Mouse (Mus musculus): Measurements from ENCODE around the gene Cdip1. TPM values are rescaled to one million over a fixed set of nuclear protein-coding genes. Genes with fewer than 3 reads are reported as not detected.

Cdip1 gene
- total and polyA plus RNA-seq, 3 experiments: 58.4 to 94.3 (median 65.6) TPM

DNA sequence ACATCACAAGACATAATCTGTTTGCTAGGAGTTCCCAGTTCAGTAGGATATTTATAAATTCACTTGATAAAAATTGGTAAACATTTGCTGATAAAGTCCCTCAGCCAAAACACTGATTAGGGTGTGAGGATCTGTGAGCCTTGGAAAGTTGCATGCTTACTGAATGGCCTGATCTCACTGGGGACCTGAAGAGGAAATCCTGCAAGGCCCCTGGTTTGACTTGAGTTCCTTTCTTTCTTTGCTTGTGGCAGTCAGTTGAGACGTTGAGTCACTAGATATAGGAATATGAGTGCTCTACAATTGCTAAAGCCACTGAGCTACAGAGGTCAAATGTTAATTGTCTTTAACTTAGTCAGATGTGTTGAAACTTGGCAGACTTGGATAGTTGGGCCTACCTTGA is 62.1 kb downstream of the Cdip1 start:
- H3K4me1 ChIP-seq (ENCODE audit: control insufficient read depth, insufficient read depth, low read length): peaks cover 9% of the 10 kb centered on the region
- intact Hi-C loops (cut with DNase I): loop anchor here (2.0 kb wide), 1 partner anchor 61 kb away; no protein-coding TSS in a partner anchor
- no peaks in the 10 kb centered on the region for H3K27me3 ChIP-seq (ENCODE audit: control insufficient read depth, insufficient read depth, low read length)
- peaks cover 28% of the 10 kb centered on the region for H3K36me3 ChIP-seq (ENCODE audit: control insufficient read depth, insufficient read depth, low read length)
- H3K79me2 ChIP-seq (replicated peaks; ENCODE audit: control insufficient read depth, insufficient read depth, low read length): peaks cover 4% of the 10 kb centered on the region; the same call in 1 of the 2 replicates
- H3K9ac ChIP-seq (ENCODE audit: low read depth, low read length): no peak overlapping the region; the same call in 1 of the 2 replicates
- WGBS: 0% methylated on average over 1 of the region's 1 CpGs
- peak overlapping the region; percentile 98 for H3K27ac ChIP-seq
- H3K4me3 ChIP-seq: peak overlapping the region; percentile 8; the same call in 1 of the 2 replicates
- no peak for TF ChIP-seq EP300 (IDR thresholded peaks at IDR 0.05; ENCODE audit: insufficient read depth, low read depth, low read length)
- no peak for TF ChIP-seq CTCF (IDR thresholded peaks at IDR 0.05)
- TF ChIP-seq POLR2A (IDR thresholded peaks at IDR 0.05; ENCODE audit: insufficient read depth, low read depth, low read length): no peak
- DNase-seq: peak; percentile 18 to 20

DNA sequence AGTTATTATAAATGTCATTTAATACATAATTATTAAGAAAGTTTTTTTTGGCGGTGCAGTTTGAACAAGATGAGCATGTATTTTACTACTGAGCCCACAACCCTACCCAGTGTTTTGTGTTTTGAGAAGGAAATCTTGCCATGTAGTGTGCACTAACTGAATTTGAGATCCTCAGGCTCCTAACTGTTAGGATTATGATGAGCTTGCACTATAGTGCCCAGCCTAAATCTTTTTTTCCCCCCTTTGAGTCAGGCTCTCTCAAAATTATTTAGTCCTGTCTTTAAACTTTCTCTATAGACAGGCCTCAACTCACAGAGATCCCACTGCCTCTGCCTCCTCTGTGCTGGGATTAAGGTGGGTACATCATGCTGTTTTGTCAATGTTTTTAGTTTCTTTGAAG is 62.6 kb downstream of the Cdip1 start:
- intact Hi-C loops (cut with DNase I): loop anchor here (2.0 kb wide), 1 partner anchor 61 kb away; no protein-coding TSS in a partner anchor
- Histone ChIP-seq H3K27me3 (ENCODE audit: control insufficient read depth, insufficient read depth, low read length) (no peaks in the 10 kb centered on the region), H3K79me2 (replicated peaks; ENCODE audit: control insufficient read depth, insufficient read depth, low read length) (peaks cover 4% of the 10 kb centered on the region; the same call in 1 of the 2 replicates), H3K36me3 (ENCODE audit: control insufficient read depth, insufficient read depth, low read length) (peaks cover 26% of the 10 kb centered on the region), H3K27ac (peak overlapping the region; percentile 98), H3K4me1 (ENCODE audit: control insufficient read depth, insufficient read depth, low read length) (peaks cover 10% of the 10 kb centered on the region), H3K9ac (ENCODE audit: low read depth, low read length) (no peak overlapping the region), H3K4me3 (peak overlapping the region; percentile 91)
- DNase-seq: peak in 1 of 2 experiments; percentile 6
- no peak for TF ChIP-seq POLR2A (IDR thresholded peaks at IDR 0.05; ENCODE audit: insufficient read depth, low read depth, low read length)
- TF ChIP-seq EP300 (IDR thresholded peaks at IDR 0.05; ENCODE audit: insufficient read depth, low read depth, low read length): no peak
- WGBS: 67% methylated on average over 1 of the region's 1 CpGs

DNA sequence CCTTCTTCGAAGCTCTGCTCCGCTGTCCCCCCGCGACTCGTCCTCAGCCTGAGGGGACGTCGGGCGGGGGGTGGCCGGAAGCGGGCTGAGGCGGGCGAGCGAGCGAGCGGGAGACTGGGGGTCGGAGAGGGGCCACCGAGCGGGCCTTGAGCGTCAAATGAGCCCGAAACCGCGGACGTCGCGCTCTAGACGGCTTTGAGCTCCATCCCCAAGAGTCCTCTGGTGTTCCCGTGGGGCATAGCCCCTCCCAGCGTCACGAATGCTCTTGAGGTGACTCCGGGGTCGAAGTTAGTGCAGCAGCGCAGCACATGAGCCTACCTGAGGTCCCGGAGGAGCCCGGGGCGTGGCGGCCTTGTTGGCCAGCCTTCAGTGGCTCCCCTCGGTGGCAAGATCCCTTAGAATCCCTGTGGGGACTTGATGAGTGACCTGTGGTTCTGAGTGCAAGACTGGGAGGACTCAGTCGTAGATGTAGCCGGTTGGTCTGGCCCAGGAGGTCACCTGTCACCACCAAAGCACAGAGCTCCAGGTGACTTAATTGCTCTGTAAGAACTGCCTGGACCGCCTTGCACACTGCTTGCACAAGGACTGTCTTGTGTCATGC is 63.5 kb downstream of the Cdip1 start:
- peak overlapping the region; percentile 91 for H3K4me3 ChIP-seq
- peak overlapping the region; percentile 90 for H3K9ac ChIP-seq (ENCODE audit: low read depth, low read length)
- peaks cover 24% of the 10 kb centered on the region for H3K36me3 ChIP-seq (ENCODE audit: control insufficient read depth, insufficient read depth, low read length)
- TF ChIP-seq POLR2A (IDR thresholded peaks at IDR 0.05; ENCODE audit: insufficient read depth, low read depth, low read length) (no peak), EP300 (IDR thresholded peaks at IDR 0.05; ENCODE audit: insufficient read depth, low read depth, low read length) (no peak)
- peaks cover 3% of the 10 kb centered on the region; the same call in 1 of the 2 replicates for H3K79me2 ChIP-seq (replicated peaks; ENCODE audit: control insufficient read depth, insufficient read depth, low read length)
- no peaks in the 10 kb centered on the region for H3K27me3 ChIP-seq (ENCODE audit: control insufficient read depth, insufficient read depth, low read length)
- no peak for DNase-seq
- peak overlapping the region; percentile 98 for H3K27ac ChIP-seq
- H3K4me1 ChIP-seq (ENCODE audit: control insufficient read depth, insufficient read depth, low read length): peaks cover 9% of the 10 kb centered on the region
- intact Hi-C loops (cut with DNase I): loop anchor here (2.0 kb wide), 1 partner anchor 62 kb away; no protein-coding TSS in a partner anchor
- WGBS: 1% methylated on average over 39 of the region's 40 CpGs

DNA sequence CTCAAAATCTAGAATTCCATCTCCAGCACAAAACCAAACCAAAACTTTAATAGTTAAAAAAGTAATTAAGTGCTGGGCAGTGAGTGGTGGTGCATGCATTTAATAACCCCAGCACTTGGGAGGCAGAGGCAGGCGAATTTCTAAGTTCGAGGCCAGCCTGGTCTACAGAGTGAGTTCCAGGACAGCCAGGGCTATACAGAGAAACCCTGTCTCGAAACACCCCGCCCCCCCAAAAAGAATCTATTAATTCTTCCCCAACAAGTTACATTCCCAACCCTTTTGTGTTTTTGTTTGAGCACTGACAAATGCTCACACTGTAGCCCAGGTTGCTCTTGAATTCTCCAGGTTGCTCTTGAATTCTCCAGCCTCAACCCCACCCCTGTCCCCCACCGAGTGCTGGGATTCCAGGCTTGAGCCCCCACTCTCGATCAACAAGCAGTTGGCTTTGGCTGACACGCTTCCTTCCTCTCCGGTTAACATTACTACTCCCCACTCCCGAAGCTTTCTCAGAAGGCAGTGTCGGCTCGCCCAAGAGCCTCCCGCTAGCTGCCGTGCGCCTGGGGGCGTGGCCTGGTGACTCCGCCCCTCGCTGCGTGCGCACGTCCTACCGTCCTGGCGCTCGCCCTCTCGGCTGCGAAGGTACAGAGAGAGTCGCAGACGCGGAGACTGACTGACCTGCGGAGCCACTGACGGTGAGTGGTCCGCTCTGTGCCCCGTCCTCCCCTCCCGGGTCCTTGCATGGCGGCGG is 64.1 kb downstream of the Cdip1 start, which contains the start of gene Hmox2:
TSS of gene Hmox2 (plus strand) at position 582 of the 748 bp plus-strand sequence.
- peak within 1 kb of the TSS; percentile 98 for H3K27ac ChIP-seq
- DNase-seq: peak; percentile 97 to 99
- intact Hi-C loops (cut with DNase I): loop anchor here (2.0 kb wide), 1 partner anchor 63 kb away; no protein-coding TSS in a partner anchor
- peaks cover 7% of the 10 kb centered on the region for H3K4me1 ChIP-seq (ENCODE audit: control insufficient read depth, insufficient read depth, low read length)
- peak within 1 kb of the TSS; percentile 90 for H3K9ac ChIP-seq (ENCODE audit: low read depth, low read length)
- H3K36me3 ChIP-seq (ENCODE audit: control insufficient read depth, insufficient read depth, low read length): peaks cover 20% of the 10 kb centered on the region
- peaks cover 3% of the 10 kb centered on the region; the same call in 1 of the 2 replicates for H3K79me2 ChIP-seq (replicated peaks; ENCODE audit: control insufficient read depth, insufficient read depth, low read length)
- H3K4me3 ChIP-seq: peak within 1 kb of the TSS; percentile 91
- H3K27me3 ChIP-seq (ENCODE audit: control insufficient read depth, insufficient read depth, low read length): no peaks in the 10 kb centered on the region
- 5% methylated on average over 35 of the region's 35 CpGs for WGBS
- TF ChIP-seq CTCF (IDR thresholded peaks at IDR 0.05) (no peak), POLR2A (IDR thresholded peaks at IDR 0.05; ENCODE audit: insufficient read depth, low read depth, low read length) (peak; percentile 97), EP300 (IDR thresholded peaks at IDR 0.05; ENCODE audit: insufficient read depth, low read depth, low read length) (0 out of 2 replicates have a peak, but pooled peaks have one; percentile 48)

DNA sequence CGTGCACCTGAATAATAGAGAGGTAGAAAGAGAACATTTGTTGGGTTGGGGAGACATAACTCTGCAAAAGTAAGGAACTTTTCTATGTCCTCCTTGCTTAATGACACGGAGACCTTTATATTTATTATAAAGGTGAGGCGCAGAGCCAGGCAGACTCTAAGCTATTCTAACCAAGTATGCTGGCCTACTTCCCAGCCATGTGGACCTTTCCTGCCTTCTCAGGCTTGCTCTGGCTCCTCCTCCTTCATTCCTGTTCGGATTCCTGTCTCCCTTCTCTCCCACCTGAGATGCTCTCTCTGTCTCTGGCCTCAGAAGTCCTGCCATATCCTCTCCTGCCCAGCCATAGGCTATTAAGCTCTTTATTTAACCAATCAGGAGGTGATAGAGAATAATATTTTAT is 64.8 kb downstream of the Cdip1 start:
- intact Hi-C loops (cut with DNase I): no loop called here
- Histone ChIP-seq H3K79me2 (replicated peaks; ENCODE audit: control insufficient read depth, insufficient read depth, low read length) (peaks cover 3% of the 10 kb centered on the region; the same call in 1 of the 2 replicates), H3K4me3 (no peak overlapping the region), H3K27ac (peak overlapping the region; percentile 7; the same call in 1 of the 2 replicates), H3K9ac (ENCODE audit: low read depth, low read length) (no peak overlapping the region), H3K4me1 (ENCODE audit: control insufficient read depth, insufficient read depth, low read length) (peaks cover 7% of the 10 kb centered on the region), H3K36me3 (ENCODE audit: control insufficient read depth, insufficient read depth, low read length) (peaks cover 17% of the 10 kb centered on the region), H3K27me3 (ENCODE audit: control insufficient read depth, insufficient read depth, low read length) (no peaks in the 10 kb centered on the region)
- DNase-seq: peak in 1 of 2 experiments; percentile 18
- TF ChIP-seq POLR2A (IDR thresholded peaks at IDR 0.05; ENCODE audit: insufficient read depth, low read depth, low read length) (no peak), EP300 (IDR thresholded peaks at IDR 0.05; ENCODE audit: insufficient read depth, low read depth, low read length) (no peak), CTCF (IDR thresholded peaks at IDR 0.05) (no peak)
- WGBS: 51% methylated on average over 4 of the region's 4 CpGs
